Mouse (Mus musculus): Measurements from ENCODE around the gene Efcab10.

Gene Efcab10

GRCm38 (mm10) chr12:33427726-33428125 is 33.1 kb downstream of the Efcab10 start:
- DNase-seq: no peak

- peak; percentile 95 to 98 for DNase-seq
Measured at GRCm38 (mm10) chr12:33429387-33430160, 34.9 kb downstream of the Efcab10 start, which contains the start of gene Twistnb. Gene Twistnb, plus strand, starts transcription at chr12:33429635.

- no peak for DNase-seq
Measured at GRCm38 (mm10) chr12:33433812-33434211, 39.2 kb downstream of the Efcab10 start.

- DNase-seq: no peak
Measured at GRCm38 (mm10) chr12:33434758-33435157, 40.1 kb downstream of the Efcab10 start.
